Mouse (Mus musculus) layer of hippocampus, adult 9-10 months (tissue): Measurements from ENCODE around the gene Gm9936.
"Not testable (repeated sequence)": the region's sequence is repeated elsewhere in the genome, so short reads cannot be mapped to it uniquely, and the experiment has no call there.

Experiments
- DNase-seq: peaks from one replicate; pipeline ENCODE4 v3.0.0; 2022; ENCODE audit warnings: low spot score

Gene Gm9936

GRCm38 (mm10) chr5:114840481-114840880, 18.0 kb downstream of the Gm9936 start:
- DNase-seq = not testable (repeated sequence)

GRCm38 (mm10) chr5:114836886-114837285, 21.6 kb downstream of the Gm9936 start:
- DNase-seq = no peak

DNA sequence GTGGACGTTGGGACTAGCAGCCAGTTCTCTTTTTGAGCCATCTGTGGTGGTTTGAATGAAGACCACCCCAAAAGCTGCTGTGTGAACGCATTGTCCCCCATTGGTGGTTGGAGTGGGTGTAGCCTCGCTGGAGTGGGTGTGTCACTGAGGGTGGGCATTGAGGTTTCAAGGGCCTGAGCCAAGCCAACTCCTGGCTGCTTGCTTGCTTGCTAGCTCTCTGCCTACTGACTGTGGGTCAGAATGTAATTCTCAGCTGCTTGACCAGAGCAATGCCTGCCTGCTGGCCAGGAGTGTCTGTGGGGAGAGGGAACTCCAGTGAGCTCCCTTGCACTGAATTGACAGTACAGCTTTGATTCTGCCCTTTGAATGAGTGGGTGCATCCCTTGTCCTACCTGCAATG, 28.7 kb downstream of the Gm9936 start:
- no peak for DNase-seq

- DNase-seq = no peak
Measured at GRCm38 (mm10) chr5:114827427-114827826, 31.1 kb downstream of the Gm9936 start.

DNA sequence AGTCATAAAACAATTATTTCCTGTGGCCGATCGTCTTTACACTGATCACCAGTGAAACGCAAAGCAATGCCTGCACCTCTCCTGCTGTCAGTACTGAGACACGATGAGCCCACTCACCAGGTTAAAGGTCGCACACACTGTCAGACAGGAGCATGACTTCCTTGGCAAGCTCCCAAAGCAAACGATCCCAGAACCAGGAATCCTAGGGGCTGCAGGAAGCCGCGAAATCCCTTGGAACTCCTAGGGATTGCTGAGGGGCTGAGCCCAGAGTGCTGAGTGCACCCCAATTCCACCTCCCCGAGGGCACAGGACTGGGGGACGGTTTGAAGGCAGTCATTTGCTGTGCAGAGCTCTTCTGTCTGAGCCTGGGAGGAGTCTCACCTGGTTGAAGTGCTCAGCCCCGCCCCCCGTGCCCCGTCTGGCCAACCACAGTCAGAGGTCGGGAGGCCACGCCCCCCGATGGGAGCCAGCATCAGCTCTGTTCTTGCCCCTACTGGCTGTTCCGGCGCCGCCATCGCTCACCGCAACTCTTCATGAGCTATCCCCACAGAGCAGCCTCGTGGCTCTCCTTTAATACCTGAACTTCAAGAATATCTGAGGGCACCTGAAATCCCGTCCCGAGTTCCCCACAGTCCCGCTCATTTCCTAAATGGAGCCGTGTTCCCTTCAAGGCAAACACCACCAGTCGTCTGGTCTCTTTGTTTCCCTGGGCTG, 32.3 kb downstream of the Gm9936 start:
- no peak for DNase-seq

DNA sequence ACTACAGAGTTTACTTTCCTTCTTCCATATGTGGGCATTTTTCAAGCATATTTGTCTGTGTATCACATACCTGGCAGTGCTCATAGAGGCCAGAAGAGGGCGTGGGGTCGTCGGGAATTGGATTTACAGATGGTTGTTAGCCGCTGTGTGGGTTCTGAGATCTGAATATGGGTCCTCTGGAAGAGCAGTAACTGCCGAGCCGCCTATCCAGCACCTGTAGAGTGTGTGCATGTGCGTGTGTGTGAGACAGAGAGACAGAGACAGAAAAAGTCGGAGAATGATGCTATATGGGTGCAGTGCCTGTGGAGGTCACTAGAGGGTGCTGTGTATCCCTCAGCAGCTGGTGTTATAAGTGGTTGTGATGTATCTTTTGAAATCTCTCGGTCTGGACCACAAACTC, 34.3 kb downstream of the Gm9936 start:
- DNase-seq = peak; percentile 43

DNA sequence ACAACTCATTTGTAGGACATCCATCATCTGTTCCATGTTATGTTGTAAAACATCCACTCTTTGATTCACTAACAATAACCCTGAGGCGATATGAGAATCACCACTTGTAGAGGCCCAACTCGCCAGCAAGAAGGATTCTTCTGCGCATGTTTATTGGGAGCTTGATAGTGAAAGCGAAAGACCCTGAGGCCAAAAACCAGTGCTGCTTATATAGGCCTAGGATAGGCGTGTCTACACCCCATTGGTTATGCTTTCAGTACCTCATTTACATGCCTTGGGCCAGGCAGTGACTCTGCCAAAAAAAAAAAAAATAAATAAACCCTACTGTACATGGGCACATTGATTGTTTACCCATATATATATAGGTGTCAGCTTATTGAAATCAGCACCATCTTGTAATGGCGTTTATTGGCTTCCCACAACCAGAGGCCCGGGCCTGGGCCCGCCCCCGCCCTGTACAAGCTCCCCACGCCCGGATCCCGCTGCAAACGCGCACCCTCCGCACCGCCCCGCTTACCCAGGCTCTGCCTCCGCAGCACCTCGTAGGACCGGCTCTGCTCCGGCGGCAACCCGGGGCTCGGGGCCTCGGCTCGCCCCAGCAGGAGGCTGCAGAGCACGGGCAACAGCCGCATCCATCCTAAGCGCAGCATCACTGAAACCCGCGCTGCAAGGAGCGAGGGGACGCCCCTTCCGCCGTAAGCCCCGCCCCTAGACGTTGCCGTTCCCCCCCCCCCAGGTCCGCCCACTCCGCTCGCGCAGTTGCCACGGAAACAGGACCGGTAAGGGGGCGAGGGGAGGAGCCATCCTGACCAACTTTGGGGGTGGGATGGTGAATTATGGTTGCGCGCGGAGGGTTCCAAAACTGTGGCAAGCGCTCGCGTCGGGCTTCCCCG, 35.4 kb downstream of the Gm9936 start, which contains the start of gene 1500011B03Rik:
TSS of gene 1500011B03Rik (minus strand) at position 673 of the 893 bp plus-strand sequence.
- no peak for DNase-seq

DNA sequence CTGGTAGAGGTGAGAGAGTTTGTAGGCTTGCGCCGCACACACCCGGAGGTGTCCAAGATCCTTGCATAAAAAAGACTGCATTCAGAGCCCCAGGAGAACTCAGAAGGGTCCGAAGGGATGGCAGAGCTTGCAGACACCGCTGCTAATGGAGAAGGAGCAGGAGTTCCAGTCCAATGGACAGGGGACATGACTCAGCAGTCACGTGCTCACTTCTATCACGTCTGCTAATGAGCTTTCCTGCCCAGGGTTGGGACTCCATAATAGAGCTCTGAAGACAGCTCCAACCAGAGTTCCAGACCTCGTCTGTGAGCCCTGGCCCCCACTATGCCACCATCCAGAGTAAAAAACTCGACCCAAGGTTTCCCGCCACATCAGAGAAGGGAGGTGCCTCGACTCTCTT, 40.4 kb downstream of the Gm9936 start:
- no peak for DNase-seq

- DNase-seq = no peak
Measured at GRCm38 (mm10) chr5:114816599-114816998, 41.9 kb downstream of the Gm9936 start.

DNA sequence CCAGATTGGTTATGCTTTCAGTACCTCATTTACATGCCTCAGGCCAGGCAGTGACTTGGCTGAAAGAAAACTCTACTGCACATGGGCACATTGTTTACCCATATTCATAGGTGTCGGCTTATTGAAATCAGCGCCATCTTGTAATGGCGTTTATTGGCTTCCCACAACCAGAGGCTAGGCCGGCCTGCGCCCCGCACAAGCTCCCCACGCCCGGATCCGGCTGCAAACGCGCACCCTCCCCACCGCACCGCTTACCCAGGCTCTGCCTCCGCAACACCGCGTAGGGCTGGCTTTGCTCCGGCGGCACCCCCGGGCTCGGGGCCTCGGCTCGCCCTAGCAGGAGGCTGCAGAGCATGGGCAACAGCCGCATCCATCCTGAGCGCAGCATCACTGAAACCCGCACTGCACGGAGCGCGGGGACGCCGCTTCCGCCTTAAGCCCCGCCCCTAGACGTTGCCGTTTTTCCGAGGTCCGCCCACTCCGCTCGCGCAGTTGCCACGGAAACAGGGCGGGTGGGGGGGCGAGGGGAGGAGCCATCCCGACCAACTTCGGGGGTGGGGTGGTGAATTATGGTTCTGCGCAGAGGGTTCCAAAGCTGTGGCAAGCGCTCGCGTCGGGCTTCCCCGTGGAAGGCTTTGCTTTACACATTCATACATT, 44.8 kb downstream of the Gm9936 start:
- no peak for DNase-seq

DNA sequence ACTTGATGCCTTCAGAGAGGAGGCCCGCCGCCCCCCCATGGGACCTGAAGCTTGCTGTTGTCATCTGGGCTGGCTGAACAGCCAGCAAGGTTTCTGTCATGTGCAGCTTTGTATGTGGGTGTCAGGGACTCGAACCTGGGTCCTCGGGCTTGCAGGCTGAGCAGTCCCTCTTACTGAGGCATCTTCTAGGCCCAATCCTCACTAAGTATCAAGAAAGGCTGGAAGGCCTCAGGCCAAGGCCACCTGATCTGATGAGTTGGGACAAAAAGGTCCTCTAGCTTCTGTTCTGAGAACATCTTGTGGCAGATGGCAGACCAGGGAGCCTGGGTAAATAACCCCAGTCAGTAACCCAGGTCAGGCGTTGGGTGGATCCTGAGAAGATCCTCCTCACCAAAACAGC, 48.7 kb downstream of the Gm9936 start:
- DNase-seq = no peak

DNA sequence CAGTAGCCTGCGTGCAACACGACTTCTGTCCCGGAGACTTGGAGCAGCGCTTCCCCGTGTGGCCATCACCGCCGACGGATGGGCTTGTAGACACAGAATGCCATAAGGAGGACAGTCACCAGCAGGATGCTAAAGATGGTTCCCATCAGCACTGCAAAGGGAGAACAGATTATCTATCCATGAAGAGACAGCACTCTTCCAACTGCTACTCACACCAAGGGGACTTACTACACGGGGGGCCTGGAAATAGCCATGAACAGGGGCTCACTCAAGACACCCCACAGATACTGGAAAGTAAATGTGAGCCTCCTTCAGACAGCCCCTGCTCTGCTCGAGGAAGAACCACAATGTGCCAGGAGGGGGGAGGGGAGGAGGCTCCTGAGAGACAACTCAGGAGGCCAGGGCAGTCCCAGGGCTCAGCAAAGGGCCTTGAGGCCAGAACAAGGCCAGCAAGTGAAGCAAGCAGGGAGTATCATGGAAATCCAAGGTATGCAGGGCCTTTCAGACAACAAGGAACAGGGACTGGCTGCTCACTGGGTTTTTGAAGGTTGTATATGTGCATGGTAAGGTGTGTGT, 49.2 kb downstream of the Gm9936 start:
- no peak for DNase-seq

GRCm38 (mm10) chr5:114808385-114808784, 50.1 kb downstream of the Gm9936 start:
- DNase-seq = no peak

DNA sequence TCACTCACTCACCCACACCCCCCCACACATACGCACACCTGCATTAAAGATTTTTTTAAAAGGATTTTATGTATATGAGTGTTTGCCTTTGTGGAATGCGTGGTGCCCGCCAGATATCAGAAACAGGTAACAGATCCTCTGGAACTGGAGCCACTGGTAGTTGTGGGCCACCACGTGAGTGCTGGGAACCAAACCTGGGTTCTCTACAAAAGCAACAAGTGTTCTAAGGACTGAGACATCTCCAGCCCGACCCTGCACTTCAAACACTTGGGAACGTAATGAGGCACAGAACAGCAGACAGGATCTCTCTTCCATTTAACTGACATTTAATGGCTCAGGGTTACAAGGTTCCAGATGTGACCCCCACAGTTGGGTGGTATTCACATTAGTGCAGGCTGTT, 50.6 kb downstream of the Gm9936 start:
- DNase-seq = no peak

- DNase-seq = no peak
Measured at GRCm38 (mm10) chr5:114807468-114807867, 51.0 kb downstream of the Gm9936 start.

DNA sequence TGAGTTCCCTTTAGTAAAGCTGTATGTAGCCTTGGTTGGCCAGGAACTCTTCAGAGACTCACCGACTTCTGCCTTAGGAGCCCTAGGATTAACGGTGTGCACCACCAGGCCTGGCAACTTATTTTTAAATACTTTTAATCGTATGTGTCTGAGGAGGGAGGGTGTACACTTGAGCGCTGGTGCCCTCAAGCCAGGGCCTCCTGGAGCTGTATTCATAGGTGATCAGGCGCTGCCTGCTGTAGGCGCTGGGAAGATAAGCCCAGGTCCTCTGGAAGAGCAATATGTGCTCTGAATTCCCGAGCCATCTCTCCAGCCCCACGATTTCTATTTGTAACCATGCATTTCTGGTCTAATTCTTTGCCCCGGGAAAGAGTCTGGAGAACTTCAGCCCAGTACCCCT, 51.4 kb downstream of the Gm9936 start:
- DNase-seq = no peak

DNA sequence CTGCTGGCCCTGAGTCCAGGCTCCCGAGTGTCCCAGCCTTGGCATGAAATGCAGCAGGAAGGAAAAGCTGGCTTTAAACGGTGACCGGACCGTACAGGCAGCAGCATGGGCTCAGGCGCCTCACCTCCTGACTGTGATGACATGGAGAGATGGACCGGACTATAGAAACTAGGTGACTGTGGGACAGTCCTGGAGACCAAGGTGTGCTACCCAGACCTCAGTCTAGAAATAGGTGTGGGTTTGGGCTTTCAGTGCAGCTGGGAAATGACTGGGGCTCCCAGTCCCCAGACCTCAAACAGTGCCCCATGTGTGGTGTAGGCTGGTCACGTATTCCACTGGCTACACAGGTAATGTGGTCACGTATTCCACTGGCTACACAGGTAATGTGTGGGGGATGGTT, 51.8 kb downstream of the Gm9936 start:
- DNase-seq = no peak
